Mouse (Mus musculus) urinary bladder, adult 18-20 months (tissue): Measurements from ENCODE around the gene Rbmxl1.

ENCODE experiments used
- DNase-seq, 2 experiments: peaks; one replicate each; pipeline ENCODE4 v3.0.0; 2022; ENCODE audit warnings: low spot score in 2 of 2, mixed read lengths in 2 of 2

The Rbmxl1 gene

GRCm38 (mm10) chr8:78493031-78493430 is 15.7 kb downstream of the Rbmxl1 start:
- no peak for DNase-seq

GRCm38 (mm10) chr8:78489733-78490132 is 19.0 kb downstream of the Rbmxl1 start:
- no peak for DNase-seq

- DNase-seq = no peak
These were observed 31.5 kb downstream of the Rbmxl1 start for GRCm38 (mm10) chr8:78477051-78477829.

- DNase-seq = no peak
These were observed 40.8 kb downstream of the Rbmxl1 start for GRCm38 (mm10) chr8:78467889-78468288.

GRCm38 (mm10) chr8:78463941-78464340 is 44.8 kb downstream of the Rbmxl1 start:
- no peak for DNase-seq

GRCm38 (mm10) chr8:78456441-78456840 is 52.3 kb downstream of the Rbmxl1 start:
- no peak for DNase-seq
